Mouse (Mus musculus): ENCODE results near the gene Cdkl4.
"Not testable (repeated sequence)": the region's sequence is repeated elsewhere in the genome, so short reads cannot be mapped to it uniquely, and the experiment has no call there.

The Cdkl4 gene

DNA sequence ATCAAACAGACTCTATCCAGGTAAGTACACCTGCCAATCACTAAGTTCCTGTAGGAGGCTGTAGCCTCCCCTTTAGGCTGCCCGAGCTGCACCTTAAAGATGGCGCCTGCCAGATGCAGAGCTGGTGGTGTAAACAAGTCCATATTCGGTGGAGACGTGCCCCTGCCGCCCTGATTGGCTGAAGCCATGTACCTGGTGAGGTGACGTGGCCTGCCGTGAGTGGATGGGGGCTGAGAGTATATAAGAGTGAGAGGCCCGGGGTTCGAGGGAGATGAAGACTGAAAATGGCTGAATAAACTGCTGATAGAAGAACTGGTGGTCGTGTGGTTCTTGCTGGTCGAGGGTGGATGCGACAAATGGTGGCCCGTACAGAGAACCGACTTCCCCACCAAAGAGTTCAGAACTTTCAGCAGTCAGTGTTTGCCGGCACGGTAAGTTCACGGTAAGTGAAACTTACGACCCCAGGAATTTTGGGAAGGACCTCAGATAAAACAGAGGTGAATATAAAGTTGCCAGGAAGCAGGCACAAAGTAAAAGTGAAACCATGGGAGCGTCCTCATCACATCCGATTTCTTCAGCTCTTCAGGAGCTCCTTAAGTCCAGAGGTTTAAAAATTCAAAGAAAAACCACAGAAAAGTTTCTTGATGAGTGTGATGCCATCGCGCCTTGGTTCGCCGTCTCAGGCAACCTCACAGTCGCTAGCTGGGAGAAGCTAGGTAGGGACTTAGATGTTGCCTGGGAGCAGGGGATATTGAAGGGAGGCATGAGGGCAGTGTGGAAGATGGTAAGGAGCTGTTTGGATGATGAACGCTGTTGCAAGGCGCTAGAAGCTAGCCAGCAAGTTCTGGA, 13.6 kb downstream of the Cdkl4 start:
- not testable (repeated sequence) for DNase-seq

DNA sequence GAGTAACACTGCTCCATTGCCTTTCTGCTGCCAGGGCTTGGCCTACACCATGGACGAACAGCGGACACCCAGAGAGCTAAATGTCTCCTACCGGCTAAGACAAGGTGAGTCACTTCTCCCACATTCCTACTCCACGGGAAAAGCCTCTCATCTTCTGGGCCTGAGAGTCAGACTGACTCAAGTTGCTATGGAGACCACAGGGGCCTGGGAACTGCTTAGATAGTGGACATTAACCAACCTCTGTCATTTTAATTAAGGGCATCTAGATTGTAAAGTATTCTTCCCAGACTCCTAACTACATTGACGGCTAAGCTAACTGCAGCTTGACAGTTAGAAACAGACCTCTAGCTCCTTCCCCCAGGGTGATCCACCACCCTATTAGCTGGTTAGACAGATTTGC, 14.8 kb downstream of the Cdkl4 start:
- no peak for DNase-seq

DNA sequence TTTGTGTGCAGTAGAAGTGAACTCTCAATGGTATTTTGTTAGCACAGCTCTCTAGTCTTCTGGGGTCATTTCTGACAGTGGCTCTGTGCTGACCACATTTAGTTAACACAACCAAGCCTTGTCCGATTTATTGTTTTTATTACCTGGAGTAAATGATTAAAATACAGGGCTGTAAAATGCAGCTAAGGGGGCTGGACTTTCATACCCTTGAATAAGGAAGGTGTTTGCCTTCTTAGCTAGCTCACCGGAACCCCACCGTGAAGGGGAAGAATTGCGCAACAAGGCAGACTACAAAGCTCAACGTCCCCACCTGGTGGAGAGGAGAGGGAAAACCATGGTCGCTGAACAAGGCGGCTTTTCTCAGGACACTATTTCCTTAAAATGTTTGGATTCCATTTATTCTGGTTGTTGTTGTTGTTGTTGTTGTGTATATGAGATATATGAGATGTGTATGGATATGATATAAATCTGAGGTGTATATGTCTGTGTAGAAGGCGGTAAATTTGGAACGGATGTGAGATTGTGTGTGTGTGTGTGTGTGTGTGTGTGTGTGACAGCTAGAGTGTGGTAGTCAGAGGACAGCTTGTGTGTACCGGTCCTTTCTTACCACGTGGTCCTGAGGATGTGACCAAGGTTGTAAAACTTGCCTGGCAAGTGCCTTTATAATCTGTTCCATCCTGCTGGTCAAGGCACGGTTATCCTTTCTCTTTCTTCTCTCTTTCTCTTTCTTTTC, 16.8 kb downstream of the Cdkl4 start:
- DNase-seq: peak; percentile 87

DNA sequence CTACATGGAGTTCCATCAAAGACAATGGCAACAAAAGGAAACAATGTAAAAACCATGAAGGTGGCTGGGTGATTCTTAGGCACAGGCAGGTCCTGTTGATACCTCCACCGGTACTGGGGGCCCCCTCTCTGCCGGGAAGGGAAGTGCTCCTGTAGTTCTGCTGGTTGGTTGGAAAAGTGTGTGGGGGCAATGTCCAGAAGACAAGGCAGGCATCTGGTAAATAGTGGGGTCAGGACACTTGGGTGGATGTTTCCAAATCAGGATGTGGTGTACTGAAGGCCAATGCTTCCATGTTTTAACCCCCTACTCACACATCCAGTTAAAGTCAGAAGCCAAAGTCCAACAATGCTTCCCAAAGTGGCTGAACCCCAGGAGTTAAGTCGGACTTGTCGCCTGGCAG, 17.9 kb downstream of the Cdkl4 start:
- DNase-seq: no peak

DNA sequence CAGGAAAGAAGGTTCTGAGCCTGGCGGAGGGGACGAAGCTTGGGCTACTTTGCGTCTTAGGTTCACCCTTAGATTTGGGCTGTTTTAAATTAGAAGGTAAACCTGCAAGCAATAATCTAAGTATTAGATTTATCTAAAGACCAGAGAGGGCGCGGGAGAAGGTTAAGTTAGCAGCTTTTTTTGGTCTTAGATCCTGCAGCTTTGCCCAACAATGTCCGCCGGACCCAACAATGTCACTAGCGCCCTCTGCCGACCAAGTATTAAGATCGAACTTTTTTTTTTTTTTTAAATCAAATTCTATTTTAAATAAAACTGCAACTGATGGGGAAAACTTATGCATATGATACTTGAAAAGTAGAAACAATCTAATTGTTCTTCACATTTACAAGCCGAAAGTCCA, 18.6 kb downstream of the Cdkl4 start:
- peak; percentile 83 for DNase-seq

DNA sequence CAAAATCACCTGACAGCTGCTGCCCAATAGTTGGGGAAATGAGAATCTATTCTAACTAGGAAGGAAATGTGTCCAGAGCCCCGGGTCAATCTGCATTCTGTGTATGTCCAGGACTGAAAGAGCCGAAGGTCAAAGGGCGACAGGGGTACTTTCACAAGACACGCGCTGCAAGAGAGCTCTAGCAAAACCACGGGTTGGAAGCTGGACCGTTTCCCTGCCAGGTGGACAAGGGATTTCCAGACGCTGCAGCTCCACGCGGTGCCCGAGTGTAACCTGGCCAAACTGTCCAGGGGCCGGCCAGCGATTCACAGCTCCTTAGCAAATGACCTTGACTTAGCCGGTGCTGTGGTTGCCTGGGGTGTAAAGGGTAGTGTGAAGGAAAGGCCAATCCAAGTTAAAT, 19.0 kb downstream of the Cdkl4 start:
- DNase-seq: no peak

DNA sequence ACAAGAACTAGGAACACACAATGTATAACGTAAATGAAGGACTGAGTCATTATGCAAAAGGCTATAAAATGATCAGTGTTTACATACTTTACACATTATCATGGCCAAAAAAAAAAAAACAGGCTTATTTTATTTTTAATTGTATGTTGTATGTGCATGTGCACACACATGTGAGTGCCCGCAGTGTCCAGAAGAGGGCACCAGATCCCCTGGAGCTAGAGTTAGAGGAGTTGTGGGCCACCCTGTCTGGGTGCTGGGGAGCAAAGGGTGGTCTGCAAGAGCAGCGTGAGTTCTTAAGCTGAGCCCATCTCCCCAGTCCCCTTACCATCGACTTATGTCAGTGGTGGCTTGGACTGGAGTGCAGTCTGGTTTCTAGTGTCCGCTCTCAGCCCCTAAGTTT, 20.2 kb downstream of the Cdkl4 start:
- no peak for DNase-seq

DNA sequence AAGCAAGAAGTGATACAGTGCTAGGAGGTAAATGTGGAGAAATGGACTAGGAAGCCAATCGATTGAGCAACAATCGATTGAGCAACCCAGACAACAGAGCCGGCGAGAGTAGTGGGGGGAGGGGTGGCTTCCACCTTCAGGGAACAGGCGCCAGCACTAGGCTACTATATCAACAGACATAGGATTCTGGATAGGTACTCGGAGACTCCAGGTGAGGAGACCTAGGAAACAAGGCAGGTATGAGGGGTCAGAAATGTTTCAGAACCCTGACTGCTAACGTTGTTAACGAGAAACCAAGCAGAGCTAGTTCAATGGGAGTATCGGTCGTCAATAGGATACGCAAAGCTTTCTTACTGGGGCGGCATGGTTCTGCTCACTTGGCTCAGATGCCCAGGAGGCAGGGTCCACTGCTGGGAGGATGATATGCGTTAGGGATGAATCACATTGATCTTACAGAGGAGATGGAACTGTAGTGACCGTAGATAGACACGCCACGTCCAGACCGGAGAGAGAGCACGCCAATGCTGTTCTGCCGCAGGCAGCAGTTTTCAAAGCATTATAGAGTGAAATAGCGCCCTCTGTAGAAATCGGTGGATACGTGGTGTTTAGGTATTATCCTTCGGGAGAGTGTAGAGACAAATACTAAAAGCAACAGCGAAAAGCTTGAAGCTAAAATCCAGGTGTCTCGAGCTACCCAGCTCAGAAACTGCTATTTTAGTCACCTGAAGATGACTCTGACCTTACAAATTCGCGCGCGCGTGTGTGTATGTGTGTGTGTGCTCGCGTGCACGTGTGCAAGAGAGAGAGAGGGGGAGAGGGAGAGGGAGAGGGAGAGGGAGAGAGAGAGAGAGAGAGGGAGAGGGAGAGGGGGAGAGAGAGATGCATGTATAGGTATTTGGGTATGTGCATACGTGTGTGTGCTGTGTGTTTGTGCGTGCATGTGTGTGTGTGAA, 24.0 kb downstream of the Cdkl4 start:
- peak; percentile 94 for DNase-seq

DNA sequence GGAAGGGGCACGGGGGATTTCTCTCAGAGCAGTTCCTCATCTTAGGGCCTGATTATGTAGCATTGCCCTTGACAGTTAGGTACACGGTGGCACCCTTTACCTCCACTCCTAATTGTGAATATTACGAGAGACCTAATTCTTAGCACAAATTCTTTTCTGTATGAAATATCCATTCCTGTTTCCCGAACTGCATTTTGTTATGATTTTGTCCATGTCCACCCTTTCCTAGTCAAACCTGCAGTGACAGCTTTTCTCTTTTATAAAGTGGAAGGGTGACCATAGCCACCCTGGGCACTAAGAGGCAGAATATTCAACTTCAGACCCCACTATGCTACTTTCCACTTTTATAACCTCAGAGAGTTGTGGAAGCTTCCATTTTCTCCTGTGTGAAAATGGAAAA, 25.0 kb downstream of the Cdkl4 start:
- no peak for DNase-seq

DNA sequence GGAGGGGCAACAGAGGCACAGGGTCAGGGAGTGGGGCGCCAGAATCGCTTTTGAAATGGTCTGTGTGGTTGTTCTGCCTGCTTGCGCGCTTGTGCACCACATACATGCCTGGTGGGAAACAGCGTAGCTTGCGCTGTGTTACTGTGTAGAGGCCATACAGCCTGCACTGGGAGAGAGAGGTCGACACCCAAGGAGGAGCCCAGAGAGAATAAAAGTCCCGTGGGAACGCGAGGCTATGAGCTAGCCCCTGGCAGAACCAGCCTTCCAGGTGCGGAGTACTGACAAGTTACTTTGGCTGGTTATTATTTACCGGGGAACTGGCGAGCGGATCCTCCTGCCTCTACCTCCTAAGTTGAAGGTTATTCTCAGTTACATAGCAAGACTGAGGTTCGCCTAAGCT, 26.6 kb downstream of the Cdkl4 start:
- DNase-seq: no peak

DNA sequence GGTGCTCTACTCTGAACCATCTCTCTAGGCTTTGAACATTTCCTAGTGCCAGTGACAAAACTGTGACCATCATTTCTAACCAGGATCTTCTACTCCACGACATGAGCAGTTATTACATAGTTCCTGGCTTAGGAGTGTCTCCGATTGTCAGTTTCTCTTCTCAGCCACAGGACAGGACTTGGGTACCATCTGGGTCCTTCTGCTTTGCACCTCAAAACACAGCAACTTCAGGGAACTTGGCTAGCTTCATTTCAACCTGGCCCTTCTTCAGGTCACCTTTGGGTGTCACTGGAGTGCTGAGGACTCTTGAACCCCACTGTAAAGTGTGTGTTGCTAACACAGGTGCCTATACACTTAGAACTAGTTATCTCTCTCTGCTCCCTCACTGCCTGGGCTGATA, 30.8 kb downstream of the Cdkl4 start:
- no peak for DNase-seq

DNA sequence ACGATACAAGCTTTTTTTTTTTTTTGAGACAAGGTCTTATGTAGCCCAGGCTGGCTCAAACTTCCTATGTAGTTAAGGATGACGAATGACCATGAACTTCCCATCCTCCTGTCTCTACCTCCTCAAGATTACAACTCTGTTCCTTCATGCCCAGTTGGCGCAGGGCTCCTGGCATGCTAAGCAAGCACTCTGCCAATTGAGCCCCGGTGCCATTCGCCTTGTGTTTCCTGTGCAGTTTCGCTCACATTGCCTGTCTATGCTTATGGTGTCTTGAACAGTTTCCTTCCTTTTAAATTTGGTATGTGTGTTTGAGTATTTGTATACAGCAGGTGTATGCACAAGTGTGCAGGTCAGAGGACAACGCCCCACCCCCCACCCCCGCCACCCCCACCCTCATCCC, 31.4 kb downstream of the Cdkl4 start:
- no peak for DNase-seq

DNA sequence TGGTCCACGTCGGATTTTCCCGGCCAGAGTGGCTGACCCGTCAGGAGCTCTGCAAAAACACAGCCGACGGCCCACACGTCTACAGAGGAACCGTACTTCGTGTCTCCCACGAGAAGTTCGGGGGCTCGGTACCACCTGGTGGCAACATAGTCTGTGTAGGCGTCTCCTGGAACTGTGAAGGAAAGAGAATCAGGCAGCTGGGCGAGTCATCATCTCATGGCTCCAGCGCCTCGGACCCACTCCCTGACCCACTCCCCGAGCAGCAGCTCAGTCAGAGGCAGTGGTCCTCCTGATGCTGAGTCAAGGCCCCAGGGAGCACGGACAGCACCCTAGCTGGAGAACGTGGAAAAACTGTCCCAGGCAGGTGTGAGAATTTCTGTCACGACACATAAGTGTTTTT, 34.0 kb downstream of the Cdkl4 start:
- no peak for DNase-seq

DNA sequence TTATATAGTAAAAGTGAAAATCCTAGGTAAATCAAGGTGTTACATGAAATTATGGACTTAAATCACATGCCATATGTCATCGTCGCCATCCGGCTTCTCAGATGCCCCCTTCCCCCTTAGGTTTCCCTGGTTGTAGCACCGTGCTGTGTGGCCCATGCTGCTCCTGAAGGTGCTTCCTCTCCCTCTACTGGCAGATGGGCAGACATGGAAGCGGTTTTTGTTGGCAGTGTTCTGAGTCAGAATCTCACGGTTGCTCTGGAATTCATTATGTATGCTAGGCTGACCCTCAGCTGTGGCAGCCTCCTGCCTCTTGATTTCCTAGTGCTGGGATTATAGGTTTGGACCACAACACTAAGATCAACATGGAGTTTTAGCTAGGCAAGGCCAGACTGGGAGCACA, 40.5 kb downstream of the Cdkl4 start:
- DNase-seq: no peak

DNA sequence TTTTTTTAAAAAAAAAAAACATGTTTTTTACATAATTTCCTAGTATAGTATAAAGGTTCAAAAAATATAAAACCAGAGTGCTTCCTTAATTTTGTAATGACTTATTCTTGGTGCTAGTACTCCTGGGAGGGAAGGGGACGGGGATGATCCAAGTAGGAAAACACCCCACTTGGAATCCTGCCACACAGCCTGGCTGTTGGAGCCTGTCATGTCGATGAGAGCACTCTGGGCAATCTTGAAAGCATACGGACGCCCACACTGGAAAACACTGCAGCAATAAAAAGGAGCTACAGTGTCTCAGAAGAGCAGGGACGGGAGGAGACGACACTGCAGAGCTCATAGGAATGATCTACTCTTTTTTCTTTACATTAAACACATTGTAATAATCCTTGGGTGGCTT, 42.0 kb downstream of the Cdkl4 start:
- no peak for DNase-seq

DNA sequence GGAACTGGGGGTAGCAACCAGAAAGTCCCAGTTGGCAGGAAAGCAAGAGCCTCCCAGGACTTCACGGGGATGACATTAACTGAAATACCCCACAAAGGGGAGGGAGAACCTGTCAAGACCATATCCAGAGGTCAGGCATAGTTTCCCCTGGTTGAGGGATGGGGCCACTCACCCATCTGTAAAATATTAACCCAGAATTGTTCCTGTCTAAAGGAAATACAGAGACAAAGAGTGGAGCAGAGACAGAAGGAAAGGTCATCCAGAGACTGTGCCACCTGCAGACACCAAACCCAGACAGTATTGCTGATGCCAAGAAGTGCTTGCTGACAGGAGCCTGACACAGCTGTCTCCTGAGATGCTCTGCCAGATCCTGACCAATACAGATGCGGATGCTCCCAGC, 46.3 kb downstream of the Cdkl4 start:
- DNase-seq: not testable (repeated sequence)

DNA sequence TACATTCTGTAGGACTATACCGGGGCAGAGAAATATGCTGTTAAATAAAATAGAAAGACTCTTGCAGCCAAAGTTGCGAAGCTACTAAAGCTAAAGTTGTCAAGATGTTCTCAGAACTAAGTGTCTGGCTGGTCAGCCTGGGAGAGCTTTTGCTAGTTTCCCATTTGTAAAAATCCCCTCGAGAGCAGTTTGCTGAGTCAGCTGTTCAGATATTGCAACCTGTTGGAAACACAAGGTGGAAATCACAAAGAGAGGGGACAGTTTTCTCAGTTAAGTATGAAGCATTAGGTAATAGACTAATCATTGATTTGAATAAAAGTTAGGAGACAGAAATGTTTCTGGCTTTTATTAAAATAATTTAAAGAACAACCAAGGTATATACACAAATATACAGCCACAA, 54.4 kb downstream of the Cdkl4 start:
- DNase-seq: no peak

DNA sequence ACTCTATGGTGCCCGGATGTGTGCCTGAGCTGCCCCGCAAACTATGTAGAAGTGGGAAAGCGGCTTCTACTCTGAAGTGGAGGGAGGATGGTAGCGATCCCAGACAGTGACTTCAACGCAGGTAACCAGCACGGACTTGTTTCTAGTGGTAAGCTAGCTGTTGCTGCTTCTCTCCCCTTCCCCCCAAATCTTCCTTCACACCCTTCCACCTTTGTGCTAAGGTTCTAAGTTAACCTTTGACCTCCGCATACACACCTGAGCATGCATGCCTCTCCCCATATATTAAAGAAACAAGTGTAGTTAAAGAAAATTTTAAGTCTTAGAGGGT, 55.4 kb downstream of the Cdkl4 start:
- DNase-seq: no peak

DNA sequence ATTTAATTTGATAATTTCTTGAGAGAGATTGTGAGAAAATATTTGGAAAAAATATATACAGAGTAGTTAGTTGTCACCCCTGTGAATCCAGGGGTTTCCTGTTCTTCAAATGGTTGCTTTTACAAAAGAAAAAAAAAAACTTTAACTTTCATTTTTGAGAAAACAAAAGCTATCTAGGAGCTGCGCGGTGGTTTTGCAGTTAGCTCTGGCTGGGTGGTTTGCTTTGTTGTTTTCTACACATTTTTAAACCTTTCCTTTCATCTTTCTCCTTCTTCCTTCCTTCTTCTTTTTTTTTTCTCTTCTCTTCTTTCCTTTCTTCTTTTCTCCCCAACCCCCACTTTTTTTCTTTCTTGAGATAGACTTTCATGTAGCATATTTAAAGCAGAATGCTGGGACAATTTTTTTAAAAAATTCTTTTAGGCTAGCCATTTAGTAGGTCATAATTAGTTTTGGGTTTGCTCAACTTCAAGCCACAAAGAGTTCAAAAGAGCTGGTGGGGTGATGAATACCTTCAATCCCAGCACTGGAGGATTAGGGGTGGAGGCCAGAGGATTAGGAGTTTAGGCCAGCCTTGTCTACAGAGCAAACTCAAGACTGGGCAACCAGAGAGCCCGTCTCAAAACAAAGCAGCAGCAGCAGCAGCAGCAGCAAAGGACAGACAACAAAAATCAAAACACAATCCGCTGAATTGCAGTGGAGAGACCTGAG, 55.9 kb downstream of the Cdkl4 start:
- DNase-seq: no peak

DNA sequence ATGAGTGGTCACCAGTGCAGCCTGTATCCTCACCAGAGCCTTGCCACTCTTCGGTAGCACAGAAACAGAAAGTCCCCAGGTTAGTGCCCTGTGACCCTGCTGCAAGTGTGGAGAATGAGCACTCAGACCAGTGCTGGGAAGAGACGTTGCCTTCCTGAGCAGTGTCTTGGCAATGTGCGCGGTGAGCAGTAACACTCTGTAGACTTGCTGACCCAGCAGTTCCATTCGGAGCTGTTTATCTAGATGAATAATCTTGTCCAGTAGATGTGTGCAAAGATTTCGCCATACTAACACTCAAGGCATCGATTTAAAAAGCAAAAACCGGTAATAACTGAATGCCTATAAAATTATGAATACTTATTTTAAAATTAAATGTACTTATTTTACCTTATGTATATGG, 57.1 kb downstream of the Cdkl4 start:
- no peak for DNase-seq

DNA sequence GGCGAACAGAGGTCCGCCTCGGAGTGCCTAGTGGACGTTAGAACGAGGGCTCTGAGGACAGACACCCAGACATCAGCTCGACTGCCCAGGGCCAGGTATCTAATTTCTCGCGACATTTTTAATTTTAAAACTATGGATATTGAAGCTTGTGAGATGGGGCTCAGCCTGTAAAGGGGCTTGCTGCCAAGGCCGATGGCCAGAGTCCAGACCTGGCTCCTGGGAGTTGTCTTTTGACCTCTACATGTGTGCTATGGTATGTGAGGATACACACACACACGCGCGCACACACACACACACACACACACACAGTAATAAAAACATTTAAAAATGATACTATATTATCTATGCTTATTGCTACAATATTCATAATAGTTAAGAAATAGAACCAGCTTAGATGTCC, 58.8 kb downstream of the Cdkl4 start:
- no peak for DNase-seq

DNA sequence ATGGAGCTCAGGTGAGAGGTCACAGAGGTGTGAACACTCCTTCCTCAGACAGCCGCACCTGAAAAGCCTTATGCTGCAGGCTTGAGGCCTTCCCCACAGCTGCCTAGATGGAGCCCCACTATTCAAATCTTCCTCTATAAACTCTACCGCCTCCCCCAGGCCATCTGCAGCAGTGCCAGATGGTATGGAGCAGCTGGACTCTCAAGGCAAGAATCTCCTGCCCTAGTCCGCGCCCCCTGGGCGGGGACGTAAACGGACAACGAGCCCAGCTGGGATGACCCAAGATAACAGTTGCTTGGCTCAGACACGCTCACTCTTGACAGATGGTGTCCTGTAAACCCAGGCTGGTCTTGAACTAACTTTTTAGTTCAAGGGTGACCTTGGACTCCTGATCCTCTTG, 60.4 kb downstream of the Cdkl4 start:
- peak; percentile 13 for DNase-seq

DNA sequence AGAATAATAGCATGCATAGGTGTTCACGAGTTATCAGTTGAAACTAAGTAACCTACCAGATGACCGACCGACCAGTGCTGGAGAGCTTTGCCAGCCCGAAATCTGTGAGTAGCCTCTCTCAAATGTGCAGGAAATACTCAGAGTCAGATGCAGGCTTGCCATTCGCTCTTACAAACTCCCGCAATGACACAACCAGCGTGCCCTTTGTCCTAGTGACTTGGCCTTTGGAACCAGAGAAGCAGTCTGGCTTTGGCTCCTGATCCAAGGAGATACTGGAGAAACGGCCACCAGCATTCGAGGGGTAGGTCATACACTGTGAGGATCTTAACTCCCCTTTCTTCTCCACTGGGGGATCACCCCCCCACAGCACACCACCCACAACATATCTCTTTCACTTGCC, 61.7 kb downstream of the Cdkl4 start:
- no peak for DNase-seq
